Mouse (Mus musculus): ENCODE measurements at regions not wholly inside any gene's neighbourhood (a gene's known extent, or its start where the extent isn't known, plus 50 kb on each side); places are given as distances from the start of the nearest gene placed in this dataset.

- 87% methylated on average over 5 of the region's 5 CpGs for WGBS
- no peak overlapping the region for H3K4me2 ChIP-seq
- DNase-seq (ENCODE audit: low spot score, missing footprints), result no peak
Measured at GRCm38 (mm10) chr3:42006672-42007265, 264.4 kb downstream of the D3Ertd751e start.

GRCm38 (mm10) chr3:42023187-42023586, 280.8 kb downstream of the D3Ertd751e start:
- H3K27me3 ChIP-seq (ENCODE audit: control insufficient read depth, insufficient read depth, low read length), result no peaks in the 10 kb centered on the region
- WGBS, result 88% methylated on average over 5 of the region's 5 CpGs
- no peaks in the 10 kb centered on the region for H3K9me3 ChIP-seq (ENCODE audit: control insufficient read depth, low read length)
- no peak for ATAC-seq (ENCODE audit: low FRiP score)
- no peak overlapping the region for H3K27ac ChIP-seq (ENCODE audit: low read depth, low read length)
- no peaks in the 10 kb centered on the region for H3K4me1 ChIP-seq (ENCODE audit: control insufficient read depth, insufficient read depth, low read length)
- H3K9ac ChIP-seq (ENCODE audit: low read length), result no peak overlapping the region
- DNase-seq (ENCODE audit: low spot score, missing footprints), result no peak
- H3K4me3 ChIP-seq (ENCODE audit: low read depth, low read length), result no peak overlapping the region
- H3K36me3 ChIP-seq (ENCODE audit: control insufficient read depth, insufficient read depth, low read length), result no peaks in the 10 kb centered on the region
- H3K4me2 ChIP-seq, result no peak overlapping the region

More at GRCm38 (mm10) chr3:42006672-42007265, 264.4 kb downstream of the D3Ertd751e start:
- H3K4me1 ChIP-seq (ENCODE audit: control insufficient read depth, insufficient read depth, low read length), result no peaks in the 10 kb centered on the region
- no peaks in the 10 kb centered on the region for H3K36me3 ChIP-seq (ENCODE audit: control insufficient read depth, insufficient read depth, low read length)
- H3K9me3 ChIP-seq (ENCODE audit: control insufficient read depth, low read length), result no peaks in the 10 kb centered on the region
- H3K9ac ChIP-seq (ENCODE audit: low read length), result no peak overlapping the region
- ATAC-seq (ENCODE audit: low FRiP score), result no peak
- H3K4me3 ChIP-seq (ENCODE audit: low read depth, low read length), result no peak overlapping the region
- no peak overlapping the region for H3K27ac ChIP-seq (ENCODE audit: low read depth, low read length)
- no peaks in the 10 kb centered on the region for H3K27me3 ChIP-seq (ENCODE audit: control insufficient read depth, insufficient read depth, low read length)

GRCm38 (mm10) chr3:42039632-42040031, 297.2 kb downstream of the D3Ertd751e start:
- H3K4me2 ChIP-seq, result no peak overlapping the region
- ATAC-seq (ENCODE audit: low FRiP score) (no peak; the same call in 1 of the 2 replicates), DNase-seq (ENCODE audit: low spot score, missing footprints) (no peak)
- no peaks in the 10 kb centered on the region for H3K27me3 ChIP-seq (ENCODE audit: control insufficient read depth, insufficient read depth, low read length)
- no peaks in the 10 kb centered on the region for H3K36me3 ChIP-seq (ENCODE audit: control insufficient read depth, insufficient read depth, low read length)
- 16% methylated on average over 4 of the region's 4 CpGs for WGBS
- no peak overlapping the region for H3K9ac ChIP-seq (ENCODE audit: low read length)
- H3K27ac ChIP-seq (ENCODE audit: low read depth, low read length), result no peak overlapping the region
- no peak overlapping the region for H3K4me3 ChIP-seq (ENCODE audit: low read depth, low read length)
- no peaks in the 10 kb centered on the region for H3K4me1 ChIP-seq (ENCODE audit: control insufficient read depth, insufficient read depth, low read length)
- H3K9me3 ChIP-seq (ENCODE audit: control insufficient read depth, low read length), result no peaks in the 10 kb centered on the region

- H3K27ac ChIP-seq (ENCODE audit: low read depth, low read length), result no peak overlapping the region
- H3K9ac ChIP-seq (ENCODE audit: low read length), result no peak overlapping the region
- no peak overlapping the region for H3K4me2 ChIP-seq
- H3K9me3 ChIP-seq (ENCODE audit: control insufficient read depth, low read length), result no peaks in the 10 kb centered on the region
- no peak for ATAC-seq (ENCODE audit: low FRiP score)
- H3K36me3 ChIP-seq (ENCODE audit: control insufficient read depth, insufficient read depth, low read length), result no peaks in the 10 kb centered on the region
- H3K4me3 ChIP-seq (ENCODE audit: low read depth, low read length), result no peak overlapping the region
- WGBS, result 91% methylated on average over 2 of the region's 2 CpGs
- no peaks in the 10 kb centered on the region for H3K4me1 ChIP-seq (ENCODE audit: control insufficient read depth, insufficient read depth, low read length)
- no peaks in the 10 kb centered on the region for H3K27me3 ChIP-seq (ENCODE audit: control insufficient read depth, insufficient read depth, low read length)
- no peak for DNase-seq (ENCODE audit: low spot score, missing footprints)
Measured at GRCm38 (mm10) chr3:42040270-42040812, 297.9 kb downstream of the D3Ertd751e start.

GRCm38 (mm10) chr3:42040959-42041358, 298.5 kb downstream of the D3Ertd751e start:
- H3K4me3 ChIP-seq (ENCODE audit: low read depth, low read length), result no peak overlapping the region
- ATAC-seq (ENCODE audit: low FRiP score) (no peak), DNase-seq (ENCODE audit: low spot score, missing footprints) (no peak)
- no peaks in the 10 kb centered on the region for H3K36me3 ChIP-seq (ENCODE audit: control insufficient read depth, insufficient read depth, low read length)
- no peak overlapping the region for H3K9ac ChIP-seq (ENCODE audit: low read length)
- H3K27me3 ChIP-seq (ENCODE audit: control insufficient read depth, insufficient read depth, low read length), result no peaks in the 10 kb centered on the region
- no peaks in the 10 kb centered on the region for H3K9me3 ChIP-seq (ENCODE audit: control insufficient read depth, low read length)
- H3K27ac ChIP-seq (ENCODE audit: low read depth, low read length), result no peak overlapping the region
- 90% methylated on average over 2 of the region's 2 CpGs for WGBS
- no peak overlapping the region for H3K4me2 ChIP-seq
- no peaks in the 10 kb centered on the region for H3K4me1 ChIP-seq (ENCODE audit: control insufficient read depth, insufficient read depth, low read length)

GRCm38 (mm10) chr3:42057286-42057868, 315.0 kb downstream of the D3Ertd751e start:
- no peak for ATAC-seq (ENCODE audit: low FRiP score)
- no peak overlapping the region for H3K27ac ChIP-seq (ENCODE audit: low read depth, low read length)
- 91% methylated on average over 10 of the region's 10 CpGs for WGBS

GRCm38 (mm10) chr3:42065093-42065935, 322.9 kb downstream of the D3Ertd751e start:
- H3K4me1 ChIP-seq (ENCODE audit: control insufficient read depth, insufficient read depth, low read length), result no peaks in the 10 kb centered on the region
- DNase-seq (ENCODE audit: low spot score, missing footprints) (peak; percentile 89), ATAC-seq (ENCODE audit: low FRiP score) (peak; percentile 76)
- no peak overlapping the region for H3K27ac ChIP-seq (ENCODE audit: low read depth, low read length)
- WGBS, result 39% methylated on average over 7 of the region's 7 CpGs
- no peak overlapping the region for H3K4me3 ChIP-seq (ENCODE audit: low read depth, low read length)
- H3K9me3 ChIP-seq (ENCODE audit: control insufficient read depth, low read length), result no peaks in the 10 kb centered on the region
- no peaks in the 10 kb centered on the region for H3K36me3 ChIP-seq (ENCODE audit: control insufficient read depth, insufficient read depth, low read length)
- H3K27me3 ChIP-seq (ENCODE audit: control insufficient read depth, insufficient read depth, low read length), result no peaks in the 10 kb centered on the region
- H3K9ac ChIP-seq (ENCODE audit: low read length), result no peak overlapping the region
- H3K4me2 ChIP-seq, result no peak overlapping the region

More at GRCm38 (mm10) chr3:42057286-42057868, 315.0 kb downstream of the D3Ertd751e start:
- Histone ChIP-seq H3K9me3 (ENCODE audit: control insufficient read depth, low read length) (no peaks in the 10 kb centered on the region), H3K9ac (ENCODE audit: low read length) (no peak overlapping the region), H3K27me3 (ENCODE audit: control insufficient read depth, insufficient read depth, low read length) (no peaks in the 10 kb centered on the region), H3K4me2 (no peak overlapping the region), H3K4me3 (ENCODE audit: low read depth, low read length) (no peak overlapping the region), H3K4me1 (ENCODE audit: control insufficient read depth, insufficient read depth, low read length) (no peaks in the 10 kb centered on the region), H3K36me3 (ENCODE audit: control insufficient read depth, insufficient read depth, low read length) (no peaks in the 10 kb centered on the region)
- no peak for DNase-seq (ENCODE audit: low spot score, missing footprints)

GRCm38 (mm10) chr3:42065962-42066361, 323.6 kb downstream of the D3Ertd751e start:
- H3K27ac ChIP-seq (ENCODE audit: low read depth, low read length), result no peak overlapping the region
- H3K4me3 ChIP-seq (ENCODE audit: low read depth, low read length), result no peak overlapping the region
- H3K9me3 ChIP-seq (ENCODE audit: control insufficient read depth, low read length), result no peaks in the 10 kb centered on the region
- WGBS, result 23% methylated on average over 3 of the region's 3 CpGs
- H3K9ac ChIP-seq (ENCODE audit: low read length), result no peak overlapping the region
- DNase-seq (ENCODE audit: low spot score, missing footprints) (no peak), ATAC-seq (ENCODE audit: low FRiP score) (no peak)
- no peak overlapping the region for H3K4me2 ChIP-seq
- H3K27me3 ChIP-seq (ENCODE audit: control insufficient read depth, insufficient read depth, low read length), result no peaks in the 10 kb centered on the region
- no peaks in the 10 kb centered on the region for H3K4me1 ChIP-seq (ENCODE audit: control insufficient read depth, insufficient read depth, low read length)
- no peaks in the 10 kb centered on the region for H3K36me3 ChIP-seq (ENCODE audit: control insufficient read depth, insufficient read depth, low read length)

GRCm38 (mm10) chr3:42067036-42067435, 324.6 kb downstream of the D3Ertd751e start:
- Histone ChIP-seq H3K9me3 (ENCODE audit: control insufficient read depth, low read length) (no peaks in the 10 kb centered on the region), H3K27me3 (ENCODE audit: control insufficient read depth, insufficient read depth, low read length) (no peaks in the 10 kb centered on the region), H3K4me2 (no peak overlapping the region), H3K4me3 (ENCODE audit: low read depth, low read length) (no peak overlapping the region), H3K4me1 (ENCODE audit: control insufficient read depth, insufficient read depth, low read length) (no peaks in the 10 kb centered on the region), H3K27ac (ENCODE audit: low read depth, low read length) (no peak overlapping the region), H3K9ac (ENCODE audit: low read length) (no peak overlapping the region), H3K36me3 (ENCODE audit: control insufficient read depth, insufficient read depth, low read length) (no peaks in the 10 kb centered on the region)
- ATAC-seq (ENCODE audit: low FRiP score), result no peak
- WGBS, result 94% methylated on average over 5 of the region's 5 CpGs
- DNase-seq (ENCODE audit: low spot score, missing footprints), result no peak

Measured in midbrain, embryonic 11.5 days (tissue).